Mouse (Mus musculus): ENCODE results near the gene Pfkp.
A peak's percentile ranks its signal among the peaks of the same experiment; 100 is the strongest.

Gene Pfkp

GRCm38 (mm10) chr13:6648669-6649233 is at the start of gene Pfkp:
Pfkp (minus strand) TSS chr13:6648777.
- peak; percentile 94 for DNase-seq

- DNase-seq = no peak
Observed at GRCm38 (mm10) chr13:6690607-6691006, 42.0 kb upstream of the Pfkp start.

- peak; percentile 48 for DNase-seq
Observed at GRCm38 (mm10) chr13:6689962-6690361, 41.4 kb upstream of the Pfkp start.

GRCm38 (mm10) chr13:6688790-6689433 is 40.3 kb upstream of the Pfkp start:
- DNase-seq = peak; percentile 67

- no peak for DNase-seq
Observed at GRCm38 (mm10) chr13:6666887-6667286, 18.3 kb upstream of the Pfkp start.

- DNase-seq = no peak
Observed at GRCm38 (mm10) chr13:6665506-6665905, 16.9 kb upstream of the Pfkp start.

- no peak for DNase-seq
Observed at GRCm38 (mm10) chr13:6664216-6664615, 15.6 kb upstream of the Pfkp start.

GRCm38 (mm10) chr13:6659314-6659713 is 10.7 kb upstream of the Pfkp start:
- no peak for DNase-seq

- DNase-seq = no peak
Observed at GRCm38 (mm10) chr13:6657300-6657699, 8.7 kb upstream of the Pfkp start.

GRCm38 (mm10) chr13:6649542-6649941 is 965 bp upstream of the Pfkp start:
- DNase-seq = no peak

- DNase-seq = no peak
Observed at GRCm38 (mm10) chr13:6647992-6648668, 447 bp downstream of the Pfkp start.

- DNase-seq = peak; percentile 68
Observed at GRCm38 (mm10) chr13:6647067-6647991, 1.2 kb downstream of the Pfkp start.

- no peak for DNase-seq
Observed at GRCm38 (mm10) chr13:6646674-6647066, 1.9 kb downstream of the Pfkp start.

GRCm38 (mm10) chr13:6646266-6646665 is 2.3 kb downstream of the Pfkp start:
- DNase-seq = no peak

GRCm38 (mm10) chr13:6643968-6644367 is 4.6 kb downstream of the Pfkp start:
- no peak for DNase-seq

GRCm38 (mm10) chr13:6643026-6643425 is 5.6 kb downstream of the Pfkp start:
- no peak for DNase-seq

GRCm38 (mm10) chr13:6642453-6642852 is 6.1 kb downstream of the Pfkp start:
- DNase-seq = no peak

GRCm38 (mm10) chr13:6641497-6641896 is 7.1 kb downstream of the Pfkp start:
- no peak for DNase-seq

GRCm38 (mm10) chr13:6639507-6640030 is 9.0 kb downstream of the Pfkp start:
- no peak for DNase-seq

GRCm38 (mm10) chr13:6638976-6639375 is 9.6 kb downstream of the Pfkp start:
- DNase-seq = no peak

- no peak for DNase-seq
Observed at GRCm38 (mm10) chr13:6638425-6638824, 10.2 kb downstream of the Pfkp start.

- no peak for DNase-seq
Observed at GRCm38 (mm10) chr13:6637534-6638124, 10.9 kb downstream of the Pfkp start.

- DNase-seq = no peak
Observed at GRCm38 (mm10) chr13:6636976-6637375, 11.6 kb downstream of the Pfkp start.

Data from retina, postnatal 1 day (tissue).